Mouse (Mus musculus) brown adipose tissue, adult 24 weeks (tissue): ENCODE data around the gene Pdhb. TPM values are rescaled to one million over a fixed set of nuclear protein-coding genes. Genes with fewer than 3 reads are reported as not detected.
"Not testable (repeated sequence)": the region's sequence is repeated elsewhere in the genome, so short reads cannot be mapped to it uniquely, and the experiment has no call there.

Experiments
- H3K27ac ChIP-seq: fragments of 200-500 bp; replicated peaks from 2 replicates; pipeline ENCODE4 v1.5.1; 2012; ENCODE audit warnings: low read depth, mild to moderate bottlenecking, low read length
- H3K4me1 ChIP-seq: fragments of 200-500 bp; 2 replicates; pipeline ENCODE4 v1.6.1; 2012; ENCODE audit warnings: low read length, mixed read lengths; ENCODE audit not compliant: control insufficient read depth, insufficient read depth, insufficient read length
- H3K4me3 ChIP-seq: fragments of 200-500 bp; 2 replicates; pipeline ENCODE4 v1.5.1; 2012; ENCODE audit warnings: low read depth, mild to moderate bottlenecking, low read length, moderate library complexity; ENCODE audit not compliant: insufficient read depth
- polyA plus RNA-seq: library from polyadenylated mRNA; stranded (reverse); fragments of >200 nt; gene quantifications from 2 replicates; pipeline ENCODE4 v1.2.4, GENCODE M21; 2012; ENCODE audit not compliant: missing spikeins, insufficient read depth, insufficient read length

The Pdhb gene
- polyA plus RNA-seq, 1 experiment: 1,654 TPM

DNA sequence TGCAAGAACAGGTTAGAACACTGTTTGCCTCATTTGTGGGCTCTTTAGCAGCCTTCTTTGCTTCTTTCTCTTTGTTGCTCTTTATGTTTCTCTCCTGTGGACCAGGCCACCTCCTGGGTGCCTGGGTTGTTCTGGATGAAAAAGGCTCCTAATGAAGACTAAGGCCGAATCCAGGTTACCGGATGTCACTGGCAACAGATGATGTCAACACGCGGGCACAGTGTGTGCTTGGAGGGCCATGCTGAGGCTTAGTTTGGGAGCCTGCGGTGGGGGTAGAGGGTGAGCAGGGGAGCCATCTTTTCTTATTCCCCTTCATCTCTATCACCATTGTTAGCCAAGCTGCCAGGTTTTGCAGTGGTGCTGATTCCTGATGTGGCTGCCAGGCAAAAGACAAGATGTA lies 34.7 kb upstream of the Pdhb start:
- Histone ChIP-seq H3K27ac (no peak overlapping the region), H3K4me1 (no peaks in the 10 kb centered on the region), H3K4me3 (no peak overlapping the region)

DNA sequence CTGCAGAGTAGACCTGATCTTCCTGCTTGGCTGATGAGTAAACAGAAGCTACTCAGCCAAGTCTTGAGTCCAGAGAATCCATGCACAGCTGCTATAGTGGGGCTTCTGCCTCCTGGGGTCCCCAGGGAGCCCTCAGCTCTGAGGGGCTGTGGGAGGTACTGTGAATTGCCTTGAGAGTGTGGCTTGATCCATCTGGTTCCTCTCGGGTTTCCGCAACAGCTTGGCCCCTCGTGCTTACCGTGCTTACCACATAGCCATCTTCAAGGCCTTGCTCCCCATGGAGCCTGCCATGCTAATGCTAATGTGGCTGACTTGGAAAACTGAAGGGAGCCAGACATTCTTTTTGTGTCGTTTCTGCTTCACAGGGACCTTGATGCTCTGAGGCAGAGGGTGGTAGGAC lies 34.3 kb upstream of the Pdhb start:
- Histone ChIP-seq H3K4me1 (no peaks in the 10 kb centered on the region), H3K4me3 (no peak overlapping the region), H3K27ac (no peak overlapping the region)

DNA sequence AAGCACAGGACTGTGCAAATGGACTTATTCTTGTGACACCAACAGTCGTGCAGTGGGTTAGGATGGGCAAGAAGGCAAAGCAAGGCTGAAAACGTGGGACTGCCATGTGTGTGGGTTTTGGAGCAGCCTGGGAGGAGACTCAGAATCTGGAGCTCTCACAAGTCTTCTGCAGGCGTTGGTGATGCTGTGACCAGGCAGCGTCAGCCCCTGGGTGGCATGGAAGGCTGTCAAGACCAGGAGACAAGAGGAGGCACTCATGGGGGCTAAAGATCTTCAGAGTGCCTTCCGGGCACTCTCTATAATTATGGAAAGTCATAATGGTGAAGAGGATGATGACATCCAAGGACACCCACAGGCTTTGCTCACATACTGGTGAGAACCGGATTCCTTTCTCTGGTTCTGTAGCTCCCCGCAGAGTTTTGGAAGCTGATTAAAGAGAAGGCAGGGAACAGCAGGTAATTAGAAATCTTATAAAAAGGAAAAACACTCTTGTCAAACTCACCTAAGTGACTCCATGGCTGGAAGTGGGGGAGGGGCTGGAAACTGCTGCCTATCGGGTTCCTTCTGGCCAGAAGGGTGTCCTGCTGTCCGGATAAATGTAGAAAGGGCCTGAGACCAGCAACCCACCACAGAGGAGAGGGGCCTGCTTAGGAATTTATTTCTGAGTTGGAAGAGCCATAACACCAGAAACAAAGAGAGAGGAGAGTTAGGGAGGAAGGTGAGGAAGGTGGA lies 33.5 kb upstream of the Pdhb start:
- Histone ChIP-seq H3K4me1 (no peaks in the 10 kb centered on the region), H3K4me3 (no peak overlapping the region), H3K27ac (no peak overlapping the region)

DNA sequence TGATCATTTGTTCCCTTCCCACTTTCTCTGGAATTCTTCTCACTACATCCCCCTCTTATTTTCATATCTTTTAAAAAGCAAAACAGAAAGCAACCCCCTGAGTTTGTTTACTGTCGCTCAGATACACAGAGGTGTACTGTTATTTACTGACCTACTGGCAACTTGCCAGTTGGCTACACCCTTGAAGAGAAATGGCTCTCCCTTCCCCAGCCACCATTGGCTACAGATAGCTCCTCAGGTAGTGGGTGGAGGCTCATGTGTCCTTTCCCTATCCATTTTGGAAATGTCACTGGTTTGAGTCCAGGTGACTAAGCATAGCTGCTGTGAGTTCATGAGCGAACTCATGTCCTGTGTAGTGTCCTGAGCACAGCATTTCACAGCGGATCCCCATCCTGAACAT lies 28.9 kb upstream of the Pdhb start:
- Histone ChIP-seq H3K27ac (no peak overlapping the region), H3K4me1 (no peaks in the 10 kb centered on the region), H3K4me3 (no peak overlapping the region)

DNA sequence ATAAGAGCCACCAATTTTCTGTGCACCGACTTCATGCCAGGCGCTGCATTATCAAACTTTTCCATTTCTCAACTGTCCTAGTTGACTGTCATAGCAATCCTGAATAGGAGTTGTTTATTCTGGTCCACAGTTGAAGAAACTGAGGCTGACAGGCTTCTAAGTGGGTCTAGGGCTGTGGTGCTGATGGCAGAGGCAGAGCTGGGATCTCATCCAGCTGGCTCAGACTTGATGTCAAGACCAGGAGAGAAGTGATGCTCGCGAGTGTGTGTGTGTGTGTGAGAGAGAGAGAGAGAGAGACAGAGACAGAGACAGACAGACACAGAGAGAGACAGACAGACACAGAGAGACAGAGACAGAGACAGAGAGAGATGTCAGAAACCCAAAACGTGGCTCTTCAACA lies 27.9 kb upstream of the Pdhb start:
- Histone ChIP-seq H3K4me3 (no peak overlapping the region), H3K27ac (no peak overlapping the region), H3K4me1 (no peaks in the 10 kb centered on the region)

DNA sequence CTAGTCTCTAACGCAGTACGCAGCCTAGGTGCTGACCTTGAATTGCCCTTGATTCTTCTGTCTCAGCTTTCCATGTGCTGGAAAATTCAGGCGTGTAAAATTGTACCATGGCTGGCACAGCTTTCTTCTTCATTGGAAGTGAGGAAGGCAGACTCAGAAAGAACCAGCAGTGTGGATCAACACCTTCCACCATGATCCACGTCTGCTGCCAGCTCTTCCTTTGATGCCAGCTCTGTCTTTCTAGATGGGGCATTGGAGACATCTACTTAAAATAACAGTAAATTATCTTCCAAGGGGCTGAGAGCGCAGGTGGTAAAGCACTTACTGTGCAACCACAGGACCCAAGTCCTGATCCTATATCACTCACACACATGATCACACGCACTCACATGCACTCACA lies 19.9 kb upstream of the Pdhb start:
- Histone ChIP-seq H3K4me3 (no peak overlapping the region), H3K4me1 (no peaks in the 10 kb centered on the region), H3K27ac (no peak overlapping the region)

DNA sequence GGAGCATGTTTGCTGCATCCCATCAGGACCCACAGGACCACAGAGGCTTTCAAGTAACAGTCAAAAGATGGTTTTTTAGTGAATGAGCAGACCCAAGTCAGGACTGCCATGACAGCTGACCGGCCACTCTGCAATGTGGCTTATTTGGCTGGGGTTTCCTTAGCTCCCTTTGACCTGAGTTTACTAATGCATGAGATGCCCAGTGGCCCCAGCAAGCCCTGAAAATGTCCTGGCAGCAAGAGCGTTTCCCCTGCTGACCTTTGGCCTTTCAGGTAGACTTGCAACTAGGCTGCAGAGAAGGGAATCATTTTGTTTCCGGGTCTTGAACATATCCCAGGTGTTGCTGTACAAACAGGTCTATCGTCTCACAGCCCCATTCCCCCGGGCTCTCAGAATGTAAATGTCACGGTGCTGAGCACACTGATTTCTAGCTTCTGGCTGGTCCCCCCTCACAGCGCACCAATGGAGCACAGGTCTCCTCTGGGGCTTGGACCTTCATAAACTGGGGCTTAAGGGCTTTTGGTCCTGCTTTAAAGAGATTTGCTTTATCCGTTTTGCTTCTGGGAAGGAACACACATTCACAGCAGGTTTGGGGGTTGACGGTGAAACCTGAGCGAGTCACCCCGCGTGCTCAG lies 18.6 kb upstream of the Pdhb start:
- Histone ChIP-seq H3K4me3 (no peak overlapping the region), H3K4me1 (no peaks in the 10 kb centered on the region), H3K27ac (no peak overlapping the region)

DNA sequence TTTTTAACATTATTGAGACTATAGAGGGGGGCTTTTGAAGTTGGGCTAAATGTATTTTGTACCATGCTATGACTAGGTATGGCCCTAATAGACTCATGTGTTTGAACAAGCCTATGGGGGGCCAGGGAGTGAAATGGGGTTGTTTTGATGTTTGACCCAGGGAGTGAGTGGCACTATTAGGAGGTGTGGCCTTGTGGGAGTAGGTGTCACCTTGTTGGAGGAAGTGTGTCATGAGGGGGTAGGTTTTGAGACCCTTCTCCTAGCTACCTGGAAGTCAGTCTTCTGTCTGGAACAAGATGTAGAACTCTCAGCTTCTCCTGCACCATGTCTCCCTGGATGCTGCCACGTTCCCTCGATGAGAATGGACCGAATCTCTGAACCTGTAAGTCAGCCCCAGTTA lies 17.7 kb upstream of the Pdhb start:
- H3K4me1 ChIP-seq: no peaks in the 10 kb centered on the region
- no peak overlapping the region for H3K4me3 ChIP-seq
- H3K27ac ChIP-seq: no peak overlapping the region

DNA sequence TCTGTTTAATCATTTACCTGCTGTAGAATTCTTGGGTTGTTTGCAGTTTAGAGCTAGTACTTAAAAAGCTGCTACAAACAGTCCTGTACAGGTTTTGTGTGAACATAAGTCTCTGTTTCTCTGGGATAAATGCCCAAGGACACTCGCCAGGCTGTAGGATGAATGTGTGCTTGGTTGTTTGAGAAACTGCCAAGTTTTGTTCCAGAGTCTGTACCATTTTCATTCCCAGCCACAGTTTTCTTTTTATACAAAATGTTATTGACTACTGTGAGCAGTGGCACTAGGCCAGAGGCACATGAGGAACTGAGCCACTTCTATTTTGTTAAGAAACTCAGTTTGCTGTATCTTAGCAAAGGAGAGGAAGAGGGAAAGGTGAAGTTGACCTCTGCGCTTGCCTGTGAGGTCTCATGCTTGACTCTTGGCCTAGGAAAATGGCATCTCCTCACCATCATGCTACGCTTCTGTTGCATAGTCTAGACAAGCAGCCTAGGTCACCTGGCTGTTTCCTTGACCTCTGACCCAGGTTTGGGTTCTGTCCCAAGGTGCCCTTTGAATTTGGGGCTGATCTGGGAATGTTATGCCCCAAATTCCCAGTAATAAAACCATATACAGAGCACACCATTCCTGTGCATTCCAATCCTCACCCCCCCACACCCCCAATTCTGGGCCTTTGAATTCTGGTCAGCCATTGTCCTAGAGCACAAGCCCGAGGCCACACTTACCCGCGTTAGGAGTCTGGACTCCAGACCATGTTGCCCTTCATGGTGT lies 13.6 kb upstream of the Pdhb start:
- Histone ChIP-seq H3K4me1 (no peaks in the 10 kb centered on the region), H3K27ac (no peak overlapping the region)

DNA sequence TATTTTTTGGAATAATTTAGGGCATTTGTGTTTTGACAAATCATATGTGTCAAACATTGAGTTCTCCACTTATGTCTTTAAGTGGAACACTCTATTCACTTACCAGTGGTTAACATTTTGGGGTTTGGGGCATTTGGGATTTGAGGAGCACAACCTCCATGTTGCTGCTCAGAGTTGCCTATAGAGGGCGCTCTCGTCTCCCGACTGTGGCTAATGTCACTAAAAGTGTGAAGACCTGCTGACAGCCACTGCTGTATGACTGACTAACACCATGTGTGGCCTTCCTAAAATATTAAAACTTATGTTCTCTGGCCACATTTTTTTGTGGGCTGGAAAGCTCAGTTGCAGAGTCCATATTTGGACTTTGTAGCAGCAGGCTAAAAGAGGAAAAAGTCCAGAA lies 10.5 kb upstream of the Pdhb start:
- H3K27ac ChIP-seq: no peak overlapping the region
- H3K4me3 ChIP-seq: no peak overlapping the region
- H3K4me1 ChIP-seq: no peaks in the 10 kb centered on the region

More for the DNA sequence above, 13.6 kb upstream of the Pdhb start:
- no peak overlapping the region for H3K4me3 ChIP-seq

DNA sequence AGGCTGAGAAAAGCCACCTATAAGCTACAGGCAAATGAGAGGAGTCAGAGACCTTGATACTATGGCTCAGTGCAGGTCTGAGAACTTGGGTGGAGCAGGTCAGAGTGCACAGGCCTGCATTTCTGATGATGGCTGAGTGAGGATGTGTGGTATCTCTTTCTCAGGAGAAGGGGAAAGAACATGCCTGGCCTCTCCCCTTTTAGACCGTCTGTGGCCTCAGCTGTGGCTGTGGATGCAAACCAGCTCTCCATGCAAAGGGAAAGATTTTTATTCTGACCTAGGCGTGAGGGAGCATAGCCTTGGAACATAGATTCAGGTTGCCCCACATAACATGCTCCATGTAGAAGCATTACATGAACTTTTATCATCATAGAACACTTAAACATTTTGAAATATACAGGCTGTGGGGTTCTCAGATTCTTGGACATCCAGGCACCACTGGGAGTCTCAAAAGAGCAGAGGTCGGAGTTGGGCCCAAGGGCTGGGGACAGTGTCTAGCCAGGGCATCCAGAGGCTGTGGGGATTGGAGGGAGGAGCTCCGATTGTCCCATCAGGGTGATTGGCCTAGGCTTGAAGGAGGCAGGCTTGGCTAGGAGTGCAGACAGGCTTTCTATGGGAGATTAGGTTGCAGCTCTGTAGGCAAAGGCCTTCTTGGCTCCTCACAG lies 7.7 kb upstream of the Pdhb start:
- no peaks in the 10 kb centered on the region for H3K4me1 ChIP-seq
- no peak overlapping the region for H3K27ac ChIP-seq

DNA sequence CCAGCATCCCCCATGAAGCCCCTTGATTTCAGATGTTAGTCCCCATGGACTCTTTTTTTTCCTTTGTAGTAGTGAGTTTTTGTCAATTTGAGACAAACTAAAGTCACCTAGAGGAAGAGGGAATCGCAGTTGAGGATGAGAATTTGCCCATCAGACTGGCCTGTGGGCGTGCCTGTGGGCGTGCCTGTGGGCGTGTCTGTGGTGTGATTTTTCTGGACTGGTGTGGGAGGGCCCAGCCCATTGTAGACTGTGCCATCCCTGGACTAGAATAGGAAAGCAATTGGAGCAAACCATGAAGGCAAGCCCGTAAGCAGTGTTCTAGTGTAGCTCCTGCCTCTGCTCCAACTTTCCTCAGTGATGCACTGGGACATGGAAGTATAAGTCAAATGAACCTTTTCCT lies 3.4 kb upstream of the Pdhb start:
- no peak overlapping the region for H3K27ac ChIP-seq
- H3K4me1 ChIP-seq: no peaks in the 10 kb centered on the region
- no peak overlapping the region for H3K4me3 ChIP-seq

More for the DNA sequence above, 7.7 kb upstream of the Pdhb start:
- H3K4me3 ChIP-seq: no peak overlapping the region

DNA sequence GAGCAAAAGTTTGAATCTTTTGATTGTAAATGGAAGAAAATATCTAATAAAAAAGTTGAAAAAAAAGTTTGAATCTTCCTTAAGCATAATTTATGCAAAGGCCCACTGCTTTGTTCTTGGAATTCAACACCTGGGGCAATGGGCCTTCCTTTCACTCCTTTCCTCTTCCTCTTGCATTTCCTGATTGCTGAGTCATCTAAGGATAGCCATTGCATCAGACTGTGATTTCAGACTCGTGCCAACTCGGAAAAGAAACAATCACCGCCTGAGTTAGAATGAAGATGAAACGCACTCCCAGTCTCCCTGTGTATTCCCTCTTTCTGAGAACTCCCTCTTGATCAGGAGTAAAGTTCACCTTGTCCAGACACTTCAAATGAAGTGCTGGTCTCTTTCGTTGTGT lies 1.8 kb upstream of the Pdhb start:
- Histone ChIP-seq H3K4me1 (no peaks in the 10 kb centered on the region), H3K4me3 (no peak overlapping the region), H3K27ac (peak overlapping the region; percentile 77)

DNA sequence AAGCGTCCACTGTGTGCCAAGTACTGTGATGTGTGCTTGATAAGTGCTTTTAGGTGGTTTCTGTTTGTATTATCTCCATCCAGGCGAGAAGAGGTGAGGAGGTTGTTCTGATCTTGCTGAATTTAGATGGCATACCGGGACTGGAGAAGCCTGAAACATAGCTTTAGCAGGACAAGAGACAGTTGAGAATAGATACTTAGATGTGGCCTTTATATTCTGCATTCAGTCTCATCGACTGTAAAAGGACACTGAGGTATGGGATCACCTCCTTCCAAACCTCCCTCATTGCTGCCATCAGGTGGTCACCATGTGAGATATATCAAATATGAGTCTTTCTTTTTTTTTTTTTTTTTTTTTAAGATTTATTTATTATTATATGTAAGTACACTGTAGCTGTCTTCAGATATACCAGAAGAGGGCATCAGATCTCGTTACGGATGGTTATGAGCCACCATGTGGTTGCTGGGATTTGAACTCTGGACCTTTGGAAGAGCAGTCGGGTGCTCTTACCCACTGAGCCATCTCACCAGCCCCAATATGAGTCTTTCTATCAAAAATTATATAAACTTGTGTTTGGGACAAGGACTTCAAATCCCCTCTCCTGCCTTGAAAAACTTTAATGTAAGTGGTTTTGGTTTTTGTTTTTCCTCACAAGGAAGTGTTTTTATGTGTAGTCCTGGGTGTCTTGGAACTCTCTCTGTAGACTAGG lies 871 bp upstream of the Pdhb start:
- not testable (repeated sequence) for H3K4me1 ChIP-seq
- peak overlapping the region; percentile 55 for H3K4me3 ChIP-seq

DNA sequence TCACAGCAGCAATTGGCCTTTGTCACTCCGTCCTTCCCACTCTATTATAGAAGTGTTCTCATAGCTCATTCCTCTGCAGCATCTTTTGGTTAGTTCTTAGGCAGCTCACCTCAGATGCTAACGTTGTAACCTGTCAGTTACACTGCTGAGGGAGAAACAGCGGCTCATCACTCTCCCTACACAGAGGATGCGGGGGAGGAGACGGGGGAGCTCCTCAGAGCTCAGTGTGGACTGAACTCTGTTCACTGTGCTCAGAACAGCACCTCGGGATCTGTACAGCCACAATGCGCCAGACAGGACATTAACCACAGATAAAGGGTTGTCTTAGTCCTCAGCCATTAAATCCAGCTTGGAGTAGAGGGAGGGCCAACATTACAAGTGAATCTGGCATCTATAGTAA lies 8.4 kb downstream of the Pdhb start:
- Histone ChIP-seq H3K4me3 (no peak overlapping the region), H3K27ac (no peak overlapping the region), H3K4me1 (no peaks in the 10 kb centered on the region)

More for the DNA sequence above, 871 bp upstream of the Pdhb start:
- H3K27ac ChIP-seq: peak overlapping the region; percentile 17
